Mouse (Mus musculus) adrenal gland, postnatal 14 days (tissue): ENCODE results near the gene A930004D18Rik. TPM values are rescaled to one million over a fixed set of nuclear protein-coding genes. Genes with fewer than 3 reads are reported as not detected.
A peak's percentile ranks its signal among the peaks of the same experiment; 100 is the strongest.

ENCODE experiments used
- DNase-seq: peaks from one replicate; pipeline ENCODE4 v3.0.0; 2021; ENCODE audit warnings: mixed read lengths
- total RNA-seq: library from RNA; stranded (reverse); gene quantifications from 2 replicates; pipeline ENCODE4 v1.2.3, GENCODE M21; 2021

A930004D18Rik gene
- total RNA-seq, 1 experiment from 2014 or later = 1.8 TPM

- no peak for DNase-seq
Measured at GRCm38 (mm10) chr2:18053243-18053950, 15.9 kb upstream of the A930004D18Rik start.

GRCm38 (mm10) chr2:18052581-18052980 is 15.0 kb upstream of the A930004D18Rik start:
- DNase-seq = no peak

- no peak for DNase-seq
Measured at GRCm38 (mm10) chr2:18051831-18052170, 14.3 kb upstream of the A930004D18Rik start.

- DNase-seq = no peak
Measured at GRCm38 (mm10) chr2:18051026-18051830, 13.7 kb upstream of the A930004D18Rik start.

GRCm38 (mm10) chr2:18050541-18050985 is 13.0 kb upstream of the A930004D18Rik start:
- no peak for DNase-seq

- no peak for DNase-seq
Measured at GRCm38 (mm10) chr2:18050018-18050417, 12.5 kb upstream of the A930004D18Rik start.

- DNase-seq = no peak
Measured at GRCm38 (mm10) chr2:18049279-18049821, 11.8 kb upstream of the A930004D18Rik start.

- DNase-seq = peak; percentile 58
Measured at GRCm38 (mm10) chr2:18048453-18049075, 11.0 kb upstream of the A930004D18Rik start, which contains the start of gene Skida1. Skida1 (minus strand) TSS chr2:18049051.

GRCm38 (mm10) chr2:18047646-18048452 is 10.3 kb upstream of the A930004D18Rik start:
- DNase-seq = peak; percentile 90

- DNase-seq = peak; percentile 82
Measured at GRCm38 (mm10) chr2:18046758-18047645, 9.5 kb upstream of the A930004D18Rik start.

- no peak for DNase-seq
Measured at GRCm38 (mm10) chr2:18046186-18046585, 8.6 kb upstream of the A930004D18Rik start.

- no peak for DNase-seq
Measured at GRCm38 (mm10) chr2:18045781-18046181, 8.2 kb upstream of the A930004D18Rik start.

- no peak for DNase-seq
Measured at GRCm38 (mm10) chr2:18045143-18045780, 7.7 kb upstream of the A930004D18Rik start.

GRCm38 (mm10) chr2:18041199-18041885 is 3.8 kb upstream of the A930004D18Rik start:
- DNase-seq = no peak

- DNase-seq = no peak
Measured at GRCm38 (mm10) chr2:18040347-18041160, 3.0 kb upstream of the A930004D18Rik start.

- DNase-seq = no peak
Measured at GRCm38 (mm10) chr2:18039566-18040290, 2.2 kb upstream of the A930004D18Rik start.

- DNase-seq = no peak
Measured at GRCm38 (mm10) chr2:18038895-18039371, 1.4 kb upstream of the A930004D18Rik start.
